Mouse (Mus musculus) lung, postnatal 4 days (tissue): ENCODE measurements at regions not wholly inside any gene's neighbourhood (a gene's known extent, or its start where the extent isn't known, plus 50 kb on each side); places are given as distances from the start of the nearest gene placed in this dataset.

Experiments
- DNase-seq, 2 experiments: peaks; one replicate each; pipeline ENCODE4 v3.0.0; 2021

GRCm38 (mm10) chr15:67364099-67364756, 863.5 kb upstream of the Lrrc6 start:
- peak in 1 of 2 experiments; percentile 22 for DNase-seq

- no peak for DNase-seq
Observed at GRCm38 (mm10) chr15:67361012-67361571, 860.4 kb upstream of the Lrrc6 start.

GRCm38 (mm10) chr15:67357867-67358266, 857.2 kb upstream of the Lrrc6 start:
- peak in 1 of 2 experiments; percentile 19 for DNase-seq

- no peak for DNase-seq
Observed at GRCm38 (mm10) chr15:67355334-67355733, 854.6 kb upstream of the Lrrc6 start.

GRCm38 (mm10) chr15:67354598-67355159, 854.0 kb upstream of the Lrrc6 start:
- DNase-seq: no peak

- no peak for DNase-seq
Observed at GRCm38 (mm10) chr15:67349501-67349900, 848.8 kb upstream of the Lrrc6 start.

GRCm38 (mm10) chr15:67345179-67346148, 844.8 kb upstream of the Lrrc6 start:
- DNase-seq: peak; percentile 19 to 23

GRCm38 (mm10) chr15:67342050-67342449, 841.3 kb upstream of the Lrrc6 start:
- DNase-seq: no peak

GRCm38 (mm10) chr15:67337040-67337395, 836.3 kb upstream of the Lrrc6 start:
- DNase-seq: no peak

GRCm38 (mm10) chr15:67336294-67337039, 835.8 kb upstream of the Lrrc6 start:
- no peak for DNase-seq

- no peak for DNase-seq
Observed at GRCm38 (mm10) chr15:67332521-67332920, 831.8 kb upstream of the Lrrc6 start.

- no peak for DNase-seq
Observed at GRCm38 (mm10) chr15:67320292-67320691, 819.6 kb upstream of the Lrrc6 start.

- no peak for DNase-seq
Observed at GRCm38 (mm10) chr15:67315202-67315601, 814.5 kb upstream of the Lrrc6 start.

GRCm38 (mm10) chr15:67313648-67314047, 812.9 kb upstream of the Lrrc6 start:
- DNase-seq: no peak

- DNase-seq: no peak
Observed at GRCm38 (mm10) chr15:67305681-67306080, 805.0 kb upstream of the Lrrc6 start.

- no peak for DNase-seq
Observed at GRCm38 (mm10) chr15:67303804-67304203, 803.1 kb upstream of the Lrrc6 start.

- DNase-seq: peak; percentile 48 to 84
Observed at GRCm38 (mm10) chr15:67301871-67302363, 801.2 kb upstream of the Lrrc6 start.

- DNase-seq: no peak
Observed at GRCm38 (mm10) chr15:67301024-67301423, 800.3 kb upstream of the Lrrc6 start.

- no peak for DNase-seq
Observed at GRCm38 (mm10) chr15:67294797-67295196, 794.1 kb upstream of the Lrrc6 start.

- peak; percentile 13 to 29 for DNase-seq
Observed at GRCm38 (mm10) chr15:67289749-67290148, 789.0 kb upstream of the Lrrc6 start.

GRCm38 (mm10) chr15:67284941-67285340, 784.2 kb upstream of the Lrrc6 start:
- DNase-seq: no peak

GRCm38 (mm10) chr15:67283275-67283972, 782.7 kb upstream of the Lrrc6 start:
- no peak for DNase-seq
